Mouse (Mus musculus): ENCODE data around the gene Pou5f1. TPM values are rescaled to one million over a fixed set of nuclear protein-coding genes. Genes with fewer than 3 reads are reported as not detected.

The Pou5f1 gene
- total RNA-seq (2023): under 1 TPM; 0.79 to 0.97 TPM

DNA sequence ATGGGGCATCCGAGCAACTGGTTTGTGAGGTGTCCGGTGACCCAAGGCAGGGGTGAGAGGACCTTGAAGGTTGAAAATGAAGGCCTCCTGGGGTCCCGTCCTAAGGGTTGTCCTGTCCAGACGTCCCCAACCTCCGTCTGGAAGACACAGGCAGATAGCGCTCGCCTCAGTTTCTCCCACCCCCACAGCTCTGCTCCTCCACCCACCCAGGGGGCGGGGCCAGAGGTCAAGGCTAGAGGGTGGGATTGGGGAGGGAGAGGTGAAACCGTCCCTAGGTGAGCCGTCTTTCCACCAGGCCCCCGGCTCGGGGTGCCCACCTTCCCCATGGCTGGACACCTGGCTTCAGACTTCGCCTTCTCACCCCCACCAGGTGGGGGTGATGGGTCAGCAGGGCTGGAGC is at the start of gene Pou5f1:
TSS of gene Pou5f1 (plus strand) at position 243 of the 400 bp plus-strand sequence.

DNA sequence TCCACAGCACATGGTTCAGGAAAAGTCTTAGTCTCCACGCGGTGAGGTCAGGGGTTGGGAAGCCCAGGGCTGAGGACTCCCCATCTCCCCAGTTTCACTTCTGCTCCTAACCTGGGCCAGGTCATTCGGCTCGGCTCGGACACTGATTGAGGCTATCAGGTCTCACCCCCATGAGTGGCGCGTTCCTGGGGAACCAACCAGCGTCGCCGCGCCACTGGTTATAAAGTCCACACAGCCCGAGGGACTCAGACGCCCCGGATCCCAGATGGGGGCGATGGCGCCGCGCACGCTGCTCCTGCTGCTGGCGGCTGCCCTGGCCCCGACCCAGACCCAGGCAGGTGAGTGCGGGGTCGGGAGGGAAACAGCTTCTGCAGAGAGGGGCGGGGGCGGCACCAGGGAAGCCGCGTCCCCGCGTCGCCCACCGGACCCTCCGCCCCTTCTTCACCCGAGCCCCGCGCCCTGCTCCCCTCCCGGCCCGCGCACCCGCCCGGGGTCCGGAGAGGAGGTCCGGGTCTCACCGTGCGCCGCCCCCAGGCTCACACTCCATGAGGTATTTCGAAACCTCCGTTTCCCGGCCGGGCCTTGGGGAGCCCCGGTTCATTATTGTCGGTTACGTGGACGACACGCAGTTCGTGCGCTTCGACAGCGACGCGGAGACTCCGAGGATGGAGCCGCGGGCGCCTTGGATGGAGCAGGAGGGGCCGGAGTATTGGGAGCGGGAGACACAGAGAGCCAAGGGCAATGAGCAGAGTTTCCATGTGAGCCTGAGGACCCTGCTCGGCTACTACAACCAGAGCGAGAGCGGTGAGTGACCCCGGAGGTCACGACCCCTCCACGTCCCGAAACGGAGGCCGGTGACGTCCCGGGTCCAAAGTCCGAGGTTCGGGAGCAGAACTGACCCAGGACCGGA is 35.7 kb upstream of the Pou5f1 start, which contains the start of gene H2-Q10:
TSS of gene H2-Q10 (plus strand) at position 248 of the 910 bp plus-strand sequence.

DNA sequence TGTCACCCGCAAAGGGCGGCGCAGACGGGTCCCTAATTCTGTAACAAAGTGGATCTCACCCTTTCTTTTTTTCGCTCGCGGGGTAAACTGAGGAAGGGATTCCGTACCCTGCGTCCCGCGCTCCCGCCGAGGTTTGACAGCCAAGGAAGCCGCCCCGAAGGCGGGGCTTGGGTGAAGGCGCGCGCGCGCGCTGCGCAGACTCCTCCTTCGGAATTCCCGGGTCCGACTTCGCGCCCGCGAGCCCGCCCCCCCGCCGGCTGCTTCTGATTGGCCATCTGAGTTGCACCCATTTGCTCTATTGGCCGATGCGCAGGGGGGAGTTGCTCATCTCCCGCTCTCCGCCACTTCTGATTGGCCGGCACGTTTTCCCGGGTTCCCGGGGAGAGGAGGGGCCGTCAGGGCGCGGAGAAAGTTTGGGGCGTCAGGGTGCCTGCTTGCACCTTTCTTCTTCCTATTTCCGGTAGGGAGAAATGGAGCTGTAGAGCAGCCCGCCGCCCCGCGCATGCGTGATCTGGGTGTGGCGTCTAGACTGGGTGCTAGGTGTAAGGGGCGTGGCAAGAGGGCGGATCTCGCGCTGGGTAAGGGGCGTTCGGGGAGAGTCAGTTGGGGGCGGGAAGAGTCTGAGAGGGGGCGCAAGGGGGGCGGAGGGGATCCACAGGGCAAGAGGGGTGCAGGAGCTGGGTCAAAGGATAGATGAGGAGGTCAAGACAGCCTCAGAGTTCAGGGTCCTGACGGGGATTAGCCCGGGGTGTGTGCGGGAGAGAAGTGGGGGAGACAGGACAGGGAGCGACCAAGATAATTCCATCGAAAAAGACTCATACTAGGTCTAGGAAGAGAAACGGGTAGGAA is 11.1 kb downstream of the Pou5f1 start, which contains the start of the genes Tcf19 and Cchcr1:
TSS of gene Tcf19 (minus strand) at position 173 of the 849 bp plus-strand sequence.
TSS of gene Cchcr1 (plus strand) at position 449 of the 849 bp plus-strand sequence.

DNA sequence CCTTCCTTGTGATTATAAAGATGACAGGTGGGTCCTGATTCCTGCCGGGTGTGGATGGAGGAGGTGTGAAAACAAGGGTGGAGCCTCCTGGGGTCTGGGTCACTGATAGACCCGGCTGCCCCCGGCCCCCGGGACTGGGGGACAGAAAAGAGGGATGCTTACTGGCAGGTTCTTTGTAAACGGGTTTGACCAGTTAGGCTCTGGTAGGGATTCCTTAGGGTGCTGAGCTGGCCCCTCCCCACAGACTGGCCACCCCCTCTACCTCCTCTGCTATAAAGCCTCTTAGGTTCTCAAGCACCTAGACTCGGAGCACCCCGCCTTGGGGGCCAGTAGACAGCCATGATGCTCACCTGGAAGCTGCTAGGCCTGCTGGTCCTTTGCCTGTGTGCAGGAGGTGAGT is 27.1 kb downstream of the Pou5f1 start, which contains the start of gene Psors1c2:
TSS of gene Psors1c2 (plus strand) at position 301 of the 400 bp plus-strand sequence.

DNA sequence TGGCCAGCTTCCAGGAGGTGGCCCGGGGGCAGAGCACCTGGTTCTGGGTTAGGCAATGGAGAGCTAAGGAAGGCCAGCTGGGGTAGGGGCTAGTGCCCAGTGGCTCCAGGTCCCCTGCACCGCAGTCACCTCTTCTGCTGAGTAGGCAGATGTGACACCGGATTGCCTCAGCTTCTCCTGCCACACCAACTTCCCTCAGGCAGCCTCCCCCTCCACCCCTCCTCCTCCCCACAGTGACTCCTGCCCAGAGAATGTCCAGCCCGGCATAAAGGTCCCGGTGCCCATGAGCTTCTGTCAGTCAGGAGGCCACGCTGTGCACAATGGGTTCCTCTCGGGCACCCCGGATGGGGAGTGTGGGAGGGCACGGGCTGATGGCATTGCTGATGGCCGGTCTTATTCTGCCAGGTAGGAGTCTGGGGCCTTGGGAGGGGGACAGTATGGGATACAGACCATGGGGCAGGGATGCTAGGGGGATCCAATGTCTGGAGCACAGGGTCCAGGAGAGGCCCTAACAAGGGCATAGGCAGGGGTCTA is 46.1 kb downstream of the Pou5f1 start, which contains the start of gene Cdsn:
TSS of gene Cdsn (plus strand) at position 248 of the 534 bp plus-strand sequence.

Other genes starting within 250 kb of the Pou5f1 start
- 1,000 to 10,000 TPM; 2,563 to 2,615 TPM for gene H2-D1, start 243.3 kb upstream of the Pou5f1 start, total RNA-seq (2023)
- 10 to 100 TPM; 10.2 to 13.7 TPM for gene H2-Q1, start 185.6 kb upstream of the Pou5f1 start, total RNA-seq (2023)
- gene H2-Q2, start 163.8 kb upstream of the Pou5f1 start, total RNA-seq (2023): 10 to 100 TPM; 11.6 to 12.7 TPM
- 100 to 1,000 TPM; 176 to 190 TPM for gene H2-Q4, start 126.4 kb upstream of the Pou5f1 start, total RNA-seq (2023)
- gene H2-Q6, start 81.2 kb upstream of the Pou5f1 start, total RNA-seq (2023): 10 to 100 TPM; 75.0 to 75.5 TPM
- 10 to 100 TPM; 83.8 to 92.9 TPM for gene H2-Q7, start 66.9 kb upstream of the Pou5f1 start, total RNA-seq (2023)
- 10 to 100 TPM; 48.7 to 55.0 TPM for gene H2-Q10, start 35.9 kb upstream of the Pou5f1 start, total RNA-seq (2023)
- gene Tcf19, start 10.8 kb downstream of the Pou5f1 start, total RNA-seq (2023): 1 to 10 TPM; 5.3 to 6.3 TPM
- gene Cchcr1, start 11.1 kb downstream of the Pou5f1 start, total RNA-seq (2023): 1 to 10 TPM; 5.1 to 6.4 TPM
- gene Psors1c2, start 27.2 kb downstream of the Pou5f1 start, total RNA-seq (2023): not detected
- gene Cdsn, start 46.1 kb downstream of the Pou5f1 start, total RNA-seq (2023): not detected
- not detected for gene 2300002M23Rik, start 61.4 kb downstream of the Pou5f1 start, total RNA-seq (2023)
- not detected for gene Sfta2, start 95.5 kb downstream of the Pou5f1 start, total RNA-seq (2023)
- not detected for gene Gm9573, start 120.6 kb downstream of the Pou5f1 start, total RNA-seq (2023)
- not detected for gene Mucl3, start 137.7 kb downstream of the Pou5f1 start, total RNA-seq (2023)
- gene Vars2, start 161.6 kb downstream of the Pou5f1 start, total RNA-seq (2023): 10 to 100 TPM; 11.7 to 20.4 TPM
- 10 to 100 TPM; 13.5 to 15.9 TPM for gene Gtf2h4, start 167.7 kb downstream of the Pou5f1 start, total RNA-seq (2023)
- 1 to 10 TPM; 4.8 to 6.8 TPM for gene Ddr1, start 198.6 kb downstream of the Pou5f1 start, total RNA-seq (2023)

Measured in monocyte, adult 59 days (primary cell).